Mouse (Mus musculus) kidney, postnatal 4 days (tissue): Measurements from ENCODE around the gene Mydgf.
A peak's percentile ranks its signal among the peaks of the same experiment; 100 is the strongest.

Experiments used
- DNase-seq, 2 experiments: peaks; one replicate each; pipeline ENCODE4 v3.0.0; 2021; ENCODE audit warnings: mixed read lengths in 2 of 2

The Mydgf gene

DNA sequence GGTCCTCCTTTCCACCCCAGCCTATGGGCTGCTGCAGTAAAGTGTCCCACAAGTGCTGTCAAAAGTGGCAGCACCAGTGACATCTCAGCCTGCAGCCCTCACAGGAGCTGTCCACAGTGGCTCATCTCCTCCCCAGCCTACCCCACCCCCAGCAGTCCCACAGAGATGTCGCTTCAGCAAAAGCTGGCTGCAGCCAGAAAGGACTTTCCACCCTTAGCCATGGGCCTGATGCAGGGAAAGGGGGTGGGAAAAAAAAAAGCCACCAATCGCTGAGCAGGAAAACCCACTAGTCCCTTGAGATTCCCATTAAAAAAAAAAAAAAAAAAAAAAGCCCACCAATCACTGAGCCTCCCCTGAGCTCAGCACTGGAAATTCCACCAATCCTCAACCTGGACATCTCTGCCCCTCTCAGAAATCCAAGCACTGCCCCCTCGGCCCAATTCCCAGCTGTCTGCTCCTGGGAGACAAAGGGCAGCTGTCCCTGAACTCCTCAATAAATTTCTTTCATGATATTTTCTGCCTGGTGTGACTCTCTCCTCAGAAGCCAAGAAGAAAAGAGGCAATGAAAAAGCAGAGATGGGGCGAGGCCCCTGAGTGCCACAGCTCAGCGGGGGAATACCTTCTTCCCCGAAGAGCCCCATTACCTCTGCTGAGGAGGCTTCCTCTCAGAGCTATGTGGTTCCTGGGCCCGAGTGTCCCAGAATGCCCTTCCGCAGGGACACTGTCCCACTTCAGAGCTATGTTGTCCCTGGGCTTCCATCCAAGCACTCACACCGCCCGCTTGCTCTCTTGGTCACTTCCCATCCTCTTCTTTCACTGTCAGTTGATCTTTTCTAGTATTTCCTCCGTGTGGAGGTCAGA, 1.8 kb upstream of the Mydgf start:
- DNase-seq, result peak; percentile 74 to 83

DNA sequence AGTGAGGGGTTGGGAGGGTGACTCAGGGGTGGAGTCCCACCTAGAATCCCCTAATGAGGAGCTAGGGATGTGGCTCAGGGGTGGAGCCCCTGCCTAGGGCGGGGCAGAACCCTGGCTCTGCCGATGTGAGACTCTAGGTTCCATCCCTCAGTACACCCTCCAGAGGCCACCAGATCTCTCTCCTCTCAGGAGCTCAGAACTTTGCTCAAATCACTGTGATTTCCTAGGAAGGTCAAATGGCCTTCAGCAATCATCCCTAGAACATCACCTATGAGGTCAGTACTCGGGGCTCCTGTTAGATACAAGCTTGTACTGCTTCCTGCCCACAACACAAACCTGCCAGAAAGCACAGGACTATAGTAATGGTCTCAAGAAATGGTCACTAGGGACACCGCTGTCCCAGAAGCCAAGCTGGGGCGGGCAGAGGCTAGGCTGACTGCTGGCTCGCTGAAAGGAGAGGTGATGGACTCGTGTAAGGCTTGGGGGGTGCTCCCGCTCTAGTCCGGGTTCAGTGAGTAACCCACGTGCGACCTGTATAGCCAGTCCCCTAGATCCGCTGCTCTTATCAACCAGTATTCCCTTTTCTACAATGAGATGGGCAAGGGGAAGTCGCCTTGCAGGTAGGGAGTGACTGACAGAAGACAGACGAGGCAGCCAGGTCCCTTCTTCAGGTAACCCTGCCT, 604 bp downstream of the Mydgf start:
- DNase-seq, result no peak

DNA sequence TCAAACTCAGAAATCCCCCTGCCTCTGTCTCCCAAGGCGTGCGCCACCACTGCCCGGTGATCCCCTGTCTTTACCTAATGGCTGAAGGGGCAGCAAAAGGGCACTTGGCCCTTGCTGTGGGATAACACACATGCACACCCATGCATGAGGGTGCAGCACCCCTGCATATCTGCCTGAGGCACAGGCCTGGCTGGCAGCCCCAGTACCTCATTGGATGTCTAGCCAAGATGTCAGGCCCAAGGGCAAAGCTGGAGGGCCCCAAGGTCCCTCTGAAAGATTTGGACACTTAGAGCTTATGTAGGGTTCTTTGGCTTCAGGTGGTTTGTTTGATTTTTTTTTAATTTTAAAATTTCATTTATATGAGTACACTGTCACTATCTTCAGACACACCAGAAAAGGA, 8.3 kb downstream of the Mydgf start:
- no peak for DNase-seq

DNA sequence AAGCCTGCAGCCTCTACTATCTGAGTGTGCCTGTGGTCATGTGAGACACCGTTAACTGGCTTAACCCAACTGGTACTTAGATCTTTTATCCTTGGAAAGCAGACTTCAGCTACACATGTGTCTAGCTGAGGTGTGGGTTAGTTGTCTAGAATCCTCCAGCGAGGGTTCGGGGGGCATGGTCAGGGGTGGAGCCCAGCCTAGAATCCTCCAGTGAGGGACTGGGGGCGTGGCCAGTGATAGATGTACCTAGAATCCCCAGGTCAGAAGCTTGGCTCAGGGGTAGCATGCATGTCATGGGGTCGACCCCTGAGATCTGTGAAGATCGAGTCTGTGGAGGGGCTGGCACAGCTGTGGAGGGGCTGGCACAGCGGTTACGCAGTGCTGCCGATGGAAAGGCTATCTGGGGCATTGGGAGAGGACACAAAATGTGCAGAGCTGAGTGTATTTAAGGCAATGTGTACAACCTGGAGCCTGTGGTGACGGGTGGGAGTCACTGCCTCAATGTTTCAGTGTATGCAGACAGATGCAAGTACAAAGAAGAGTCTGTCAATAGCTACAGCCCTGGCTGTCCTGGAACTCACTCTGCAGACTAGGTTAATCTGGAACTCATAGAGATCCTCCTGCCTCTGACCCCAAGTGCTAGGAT, 10.2 kb downstream of the Mydgf start:
- DNase-seq, result peak; percentile 33 to 46

DNA sequence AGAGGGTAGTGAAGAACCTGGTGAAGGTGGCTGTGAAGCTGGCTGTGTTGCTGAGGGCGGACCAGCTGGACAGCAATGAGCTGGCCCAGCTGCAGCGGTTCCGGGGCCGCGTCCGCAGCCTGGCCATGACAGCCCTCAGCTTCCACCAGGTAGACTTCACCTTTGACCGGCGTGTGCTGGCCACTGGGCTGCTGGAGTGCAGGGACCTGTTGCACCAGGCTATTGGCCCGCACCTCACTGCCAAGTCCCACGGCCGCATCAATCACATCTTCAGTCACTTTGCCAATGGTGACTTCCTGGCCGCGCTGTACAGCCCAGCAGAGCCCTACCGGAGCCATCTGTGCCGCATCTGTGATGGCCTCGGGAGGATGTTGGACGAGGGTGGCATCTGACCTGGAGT, 11.8 kb downstream of the Mydgf start:
- no peak for DNase-seq

DNA sequence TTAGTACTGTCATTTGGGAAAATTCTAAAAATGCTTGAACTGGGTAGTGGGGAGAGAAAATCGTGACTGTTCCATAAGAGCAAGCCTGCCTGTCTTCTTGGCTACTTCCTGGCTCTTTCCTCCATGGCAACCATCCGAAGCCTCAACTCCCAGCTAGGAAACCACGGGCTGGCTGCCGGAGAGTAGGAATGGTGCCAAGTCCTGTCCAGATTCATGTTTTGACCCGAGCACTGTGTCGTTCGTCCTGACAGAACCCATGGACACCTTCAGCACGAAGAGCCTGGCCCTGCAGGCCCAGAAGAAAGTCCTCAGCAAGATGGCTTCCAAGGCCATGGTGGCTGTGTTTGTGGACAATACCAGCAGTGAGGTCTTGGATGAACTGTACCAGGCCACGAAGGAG, 12.3 kb downstream of the Mydgf start:
- DNase-seq, result no peak

DNA sequence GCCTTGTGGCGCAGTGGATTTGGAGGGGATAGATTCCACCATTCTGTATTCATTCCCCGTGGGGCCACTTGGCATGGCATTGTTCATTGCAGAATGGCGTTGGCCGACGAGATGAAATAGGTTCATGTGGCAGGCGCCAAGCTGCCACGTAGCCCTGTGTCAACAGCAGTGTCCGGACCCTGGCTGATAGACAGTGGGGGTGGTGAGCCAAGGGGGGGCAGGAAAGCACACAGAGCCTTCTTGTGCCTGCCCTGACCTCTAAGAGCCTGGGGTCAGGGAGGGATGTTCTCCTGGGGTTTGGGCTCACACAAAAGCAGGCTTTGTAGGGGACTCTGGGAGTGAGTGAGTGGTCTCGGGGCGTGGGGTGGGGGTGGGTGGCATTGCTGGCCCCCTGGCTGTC, 13.1 kb downstream of the Mydgf start:
- no peak for DNase-seq

DNA sequence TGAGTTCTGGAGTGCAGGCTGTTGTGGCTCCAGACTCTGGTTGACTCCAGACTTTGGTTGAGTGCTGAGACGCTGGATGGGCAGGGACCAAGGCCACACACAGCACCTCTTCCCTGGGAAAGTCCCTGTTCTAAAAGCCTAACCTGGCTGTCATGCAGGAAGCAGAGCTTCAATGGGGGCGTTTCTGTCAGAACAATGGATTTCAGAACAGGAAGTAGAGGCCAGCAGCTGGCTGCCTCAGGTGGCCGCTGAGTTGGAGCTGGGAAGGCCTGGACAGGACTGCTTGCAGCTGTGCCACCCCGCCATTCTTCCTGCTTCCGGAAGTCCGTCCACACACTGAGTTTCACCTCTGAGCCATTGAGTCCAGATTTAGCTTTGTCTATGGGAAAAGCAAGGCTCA, 13.9 kb downstream of the Mydgf start:
- peak; percentile 37 to 57 for DNase-seq

DNA sequence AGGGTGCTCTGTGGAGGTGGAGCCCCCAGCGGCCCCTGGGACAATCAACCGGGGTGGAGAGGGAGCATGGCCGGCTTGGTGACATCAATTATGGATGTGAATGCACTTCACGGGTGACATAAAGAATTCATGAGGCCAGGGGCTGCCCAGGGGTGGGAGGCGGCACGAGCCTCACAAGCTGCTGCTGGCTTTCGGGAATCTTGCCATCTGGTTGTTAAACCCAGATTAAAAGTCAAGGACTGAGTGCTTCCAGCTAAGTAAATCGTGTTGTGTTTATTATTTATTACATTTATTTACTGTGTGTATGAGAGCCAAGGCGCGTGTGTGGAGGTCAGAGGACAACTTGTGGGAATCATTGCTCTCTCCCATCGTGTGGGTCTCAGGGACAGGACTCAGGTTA, 18.0 kb downstream of the Mydgf start:
- DNase-seq, result peak; percentile 36 to 48

DNA sequence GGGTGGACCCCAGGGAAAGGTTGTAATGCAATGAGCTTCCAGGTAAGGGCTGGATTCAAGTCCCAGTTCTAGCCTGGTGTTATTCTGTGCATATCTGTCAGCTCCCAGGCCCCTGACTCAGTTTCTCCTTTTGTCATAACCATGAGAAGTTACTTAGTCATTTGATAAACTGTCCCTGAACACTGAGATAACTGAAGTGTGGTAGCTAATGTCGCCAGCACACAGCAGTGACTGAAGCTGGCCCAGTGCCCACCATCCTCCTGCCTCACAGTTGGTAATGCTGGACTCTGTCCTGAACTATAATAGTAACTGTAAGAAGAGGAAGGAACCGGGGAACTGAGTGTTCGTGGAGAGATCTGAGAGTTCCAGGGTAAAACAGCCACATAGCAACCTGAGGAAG, 19.2 kb downstream of the Mydgf start:
- DNase-seq, result no peak

DNA sequence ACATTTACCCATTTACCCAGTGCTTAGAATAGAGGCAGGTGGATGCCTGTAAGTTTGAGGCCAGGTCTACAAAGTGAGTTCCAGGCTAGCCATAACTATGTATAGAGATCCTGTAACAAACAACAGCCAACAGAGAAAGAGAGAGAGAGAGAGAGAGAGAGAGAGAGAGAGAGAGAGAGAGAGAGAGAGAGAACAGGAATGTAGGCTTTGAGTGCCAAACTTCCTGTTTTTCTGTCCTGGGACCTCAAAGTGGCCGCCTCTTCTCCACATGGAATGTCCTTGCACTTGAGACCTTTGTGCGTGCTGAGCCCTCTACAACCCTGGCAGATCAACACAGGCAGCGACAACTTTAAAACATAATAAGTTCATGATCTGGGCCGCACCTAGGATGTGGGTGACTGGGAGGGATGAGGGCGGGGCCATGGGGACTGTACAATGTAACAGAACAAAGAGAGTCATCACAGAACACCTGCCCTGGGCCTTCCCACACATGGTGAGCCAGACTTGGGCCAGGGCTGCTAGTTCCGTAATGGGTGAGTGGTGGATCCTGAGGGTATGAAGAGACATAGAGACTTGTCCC, 20.1 kb downstream of the Mydgf start:
- DNase-seq, result no peak

DNA sequence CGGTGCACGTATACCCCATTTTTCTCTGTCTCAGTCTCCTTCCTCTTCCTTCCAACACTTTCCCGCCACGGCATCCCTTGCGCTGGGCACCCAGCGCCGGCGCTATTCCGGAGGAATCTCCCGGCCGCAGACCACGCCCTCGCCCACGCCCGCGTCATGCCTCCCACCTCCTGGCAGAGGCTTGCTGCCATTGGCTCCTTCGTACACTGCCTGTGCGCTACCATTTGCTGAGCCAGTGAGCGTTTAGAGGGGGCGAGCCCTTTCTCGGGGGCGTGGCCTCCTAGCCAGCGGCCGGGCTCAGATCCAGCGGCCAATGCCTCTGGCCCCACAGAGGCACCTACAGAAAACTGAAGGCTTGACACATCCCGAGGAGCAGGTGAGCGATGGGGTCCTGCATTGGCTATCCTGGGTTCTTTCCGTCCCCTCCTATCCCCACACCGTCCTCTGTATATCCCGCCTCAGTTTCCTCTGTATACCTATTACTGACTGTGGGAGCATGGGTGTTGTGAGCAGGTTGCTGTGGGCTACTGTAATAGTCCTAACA, 21.4 kb downstream of the Mydgf start, which contains the start of gene Tnfaip8l1:
Gene Tnfaip8l1, plus strand, starts transcription at position 247 of the 544 bp plus-strand sequence.
- DNase-seq, result peak; percentile 96 to 97

DNA sequence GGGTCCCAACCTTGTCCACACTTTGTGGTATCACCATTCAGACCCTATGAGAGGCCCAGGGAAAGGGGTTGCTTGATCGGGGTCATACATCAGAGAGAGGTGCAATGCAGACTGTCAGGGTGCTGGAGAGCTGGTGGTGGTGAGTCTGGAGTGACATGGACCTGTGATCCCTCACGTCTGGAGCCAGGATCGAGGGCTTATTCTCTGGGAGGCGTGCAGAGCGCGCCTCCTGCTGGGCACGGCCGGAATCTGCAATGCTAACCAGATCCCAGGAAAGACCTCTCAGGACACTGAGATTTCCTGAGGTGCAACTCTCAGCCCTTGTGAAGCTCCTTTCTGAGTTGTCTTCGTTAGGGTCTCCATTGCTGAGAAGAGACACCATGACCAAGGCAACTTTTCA, 24.0 kb downstream of the Mydgf start:
- DNase-seq, result peak; percentile 80 to 85

DNA sequence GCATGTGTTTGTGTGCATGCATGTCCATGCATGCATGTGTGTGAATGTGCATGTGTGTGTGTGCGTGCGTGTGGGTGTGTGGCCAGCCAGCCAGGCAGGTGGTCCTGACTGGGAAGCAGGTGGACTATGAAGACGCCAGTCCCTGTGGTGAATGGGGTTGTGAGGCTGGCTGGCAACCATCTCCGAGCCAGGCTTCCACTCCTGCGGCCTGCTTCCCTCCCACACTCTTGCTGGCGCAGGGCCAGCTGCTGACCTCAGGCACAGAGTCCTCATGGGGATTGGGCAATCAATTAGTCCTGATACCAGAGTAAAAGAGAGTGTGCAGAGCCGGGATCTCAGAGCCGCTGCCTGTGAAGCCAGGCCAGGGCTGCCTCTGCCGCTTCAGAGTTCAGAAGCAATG, 30.1 kb downstream of the Mydgf start:
- peak; percentile 73 to 81 for DNase-seq

DNA sequence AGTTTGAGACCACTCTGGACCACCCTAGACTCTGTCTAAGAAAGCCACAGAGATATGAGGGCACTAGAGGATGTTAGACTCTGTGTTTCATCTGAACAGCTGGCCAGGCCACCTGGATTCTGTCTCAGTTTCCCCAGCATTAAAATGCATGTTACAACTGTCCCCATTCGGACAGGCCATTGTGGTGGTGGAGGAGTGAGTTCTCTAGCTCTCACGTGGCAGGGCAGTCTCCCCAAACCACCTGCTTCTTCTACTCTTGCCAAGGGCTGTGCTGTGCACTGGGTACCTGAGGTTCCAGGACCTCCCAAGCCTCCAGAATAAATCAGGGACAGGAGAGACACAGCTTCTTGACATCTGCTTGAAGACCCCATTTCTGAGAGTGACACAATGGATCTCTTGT, 33.8 kb downstream of the Mydgf start:
- no peak for DNase-seq

DNA sequence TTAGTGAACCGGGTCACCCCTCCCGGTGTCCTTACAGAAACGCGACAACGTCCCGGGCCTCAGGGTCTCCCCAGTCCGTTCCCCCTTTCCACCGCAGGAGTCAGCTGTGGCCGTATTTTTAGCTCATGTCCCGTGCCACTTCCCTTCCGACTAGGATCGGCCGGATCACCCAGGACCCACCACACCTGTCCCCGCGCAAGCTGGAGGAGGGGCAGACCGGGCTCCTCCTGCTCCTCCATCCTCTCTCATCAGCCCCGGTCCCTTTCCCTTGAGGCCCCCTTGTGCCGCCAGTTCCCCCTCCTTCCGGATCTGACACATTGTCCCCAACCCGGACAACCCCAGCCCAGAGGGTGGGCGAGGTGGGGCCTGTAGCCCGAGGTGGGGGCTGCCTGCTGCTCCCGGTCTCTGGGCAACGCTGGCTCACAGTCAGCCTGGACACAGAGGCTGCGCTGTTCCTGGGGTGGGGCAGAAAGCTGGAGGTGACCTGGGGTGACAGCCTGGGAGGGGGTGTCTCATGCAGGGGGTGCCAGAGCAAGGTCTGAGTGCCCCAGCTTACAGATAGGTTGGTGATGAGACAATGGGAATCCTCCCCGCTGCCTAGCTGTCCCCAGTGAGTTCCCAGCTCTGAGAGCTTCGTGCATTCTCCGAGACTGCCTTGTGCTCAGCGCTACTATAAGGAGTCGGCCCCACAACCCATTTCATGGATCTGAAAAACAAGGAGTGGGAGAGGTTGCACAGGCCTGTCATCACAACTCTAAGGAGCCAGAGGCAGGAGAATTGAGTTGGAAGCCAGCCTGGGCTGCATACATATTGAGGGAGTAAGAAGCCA, 34.7 kb downstream of the Mydgf start:
- DNase-seq, result no peak

DNA sequence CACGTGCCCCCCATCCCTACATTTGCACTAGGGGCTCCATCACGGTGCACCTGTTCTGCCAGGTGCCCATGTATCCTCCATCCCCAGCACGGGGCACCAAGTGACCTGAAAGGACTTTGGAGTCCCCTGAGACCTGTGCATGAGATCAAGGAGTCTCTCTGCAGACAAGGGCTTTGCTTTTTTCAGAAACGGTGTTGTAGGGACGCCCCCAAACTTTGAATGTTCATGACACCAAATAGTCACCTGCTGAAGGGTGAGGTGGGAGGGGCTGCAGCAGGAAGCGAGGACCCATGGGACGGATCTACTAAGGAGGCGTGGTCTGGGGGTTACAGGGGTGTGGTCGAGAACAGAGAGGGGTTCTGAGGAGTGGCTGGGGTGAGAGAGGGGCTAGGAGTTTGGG, 35.4 kb downstream of the Mydgf start:
- no peak for DNase-seq

DNA sequence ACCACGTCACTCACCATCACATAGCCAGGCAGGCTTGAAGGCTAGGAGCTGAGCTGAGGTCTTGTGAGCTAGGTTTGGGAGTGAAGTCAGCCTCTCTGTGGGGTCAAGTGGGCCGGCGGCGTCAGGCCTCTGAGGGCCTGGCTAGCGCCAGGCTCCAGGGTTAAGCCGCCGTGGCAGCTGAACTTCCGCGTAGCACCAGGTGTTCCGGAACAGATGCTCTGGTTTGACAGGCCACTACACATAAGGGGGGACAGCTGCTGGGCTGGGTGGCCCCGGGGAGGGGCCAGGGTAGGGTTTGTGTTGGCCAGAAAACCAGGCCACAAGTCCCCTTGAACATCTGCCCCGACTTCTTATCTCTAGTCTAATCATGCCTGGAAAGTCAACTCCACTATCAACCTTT, 36.3 kb downstream of the Mydgf start:
- DNase-seq, result no peak

DNA sequence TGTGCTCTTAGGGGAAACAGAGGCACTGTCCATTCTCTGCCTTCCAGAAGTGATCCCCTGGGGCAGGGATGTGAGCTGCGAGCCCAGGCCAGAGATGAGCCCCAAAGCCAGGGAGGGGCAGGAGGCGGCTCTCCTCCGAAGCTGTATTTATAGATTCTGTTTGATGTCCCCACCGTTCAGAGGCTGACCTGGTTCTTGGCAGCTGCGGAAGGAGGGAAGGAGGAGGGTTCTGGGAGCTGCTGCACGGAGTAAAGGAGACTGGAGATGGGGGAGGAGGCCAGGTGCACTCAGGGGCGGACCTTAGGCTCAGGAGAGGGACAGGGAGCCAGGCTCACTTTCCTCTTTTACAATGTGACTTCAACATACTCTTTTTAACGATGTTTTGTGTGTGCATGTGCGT, 37.6 kb downstream of the Mydgf start:
- DNase-seq, result no peak

DNA sequence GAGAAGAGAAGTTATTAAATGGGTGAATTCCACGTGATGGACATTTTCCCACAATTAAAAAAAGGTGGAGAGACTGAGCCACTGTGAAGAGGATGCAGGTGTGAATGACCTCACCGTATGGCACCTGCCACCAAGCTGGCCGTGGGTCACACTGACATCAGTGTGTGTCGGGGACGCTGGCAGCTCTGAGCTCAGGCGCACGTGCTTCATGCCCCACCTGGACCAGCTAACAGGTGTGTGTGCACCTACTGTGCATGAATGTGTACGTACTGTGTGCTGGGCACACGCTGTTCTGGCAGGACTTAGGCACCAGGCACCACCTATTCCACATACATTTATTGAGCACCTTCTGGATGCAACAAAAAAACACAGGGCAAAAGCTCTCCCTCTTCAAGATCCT, 39.2 kb downstream of the Mydgf start:
- no peak for DNase-seq

DNA sequence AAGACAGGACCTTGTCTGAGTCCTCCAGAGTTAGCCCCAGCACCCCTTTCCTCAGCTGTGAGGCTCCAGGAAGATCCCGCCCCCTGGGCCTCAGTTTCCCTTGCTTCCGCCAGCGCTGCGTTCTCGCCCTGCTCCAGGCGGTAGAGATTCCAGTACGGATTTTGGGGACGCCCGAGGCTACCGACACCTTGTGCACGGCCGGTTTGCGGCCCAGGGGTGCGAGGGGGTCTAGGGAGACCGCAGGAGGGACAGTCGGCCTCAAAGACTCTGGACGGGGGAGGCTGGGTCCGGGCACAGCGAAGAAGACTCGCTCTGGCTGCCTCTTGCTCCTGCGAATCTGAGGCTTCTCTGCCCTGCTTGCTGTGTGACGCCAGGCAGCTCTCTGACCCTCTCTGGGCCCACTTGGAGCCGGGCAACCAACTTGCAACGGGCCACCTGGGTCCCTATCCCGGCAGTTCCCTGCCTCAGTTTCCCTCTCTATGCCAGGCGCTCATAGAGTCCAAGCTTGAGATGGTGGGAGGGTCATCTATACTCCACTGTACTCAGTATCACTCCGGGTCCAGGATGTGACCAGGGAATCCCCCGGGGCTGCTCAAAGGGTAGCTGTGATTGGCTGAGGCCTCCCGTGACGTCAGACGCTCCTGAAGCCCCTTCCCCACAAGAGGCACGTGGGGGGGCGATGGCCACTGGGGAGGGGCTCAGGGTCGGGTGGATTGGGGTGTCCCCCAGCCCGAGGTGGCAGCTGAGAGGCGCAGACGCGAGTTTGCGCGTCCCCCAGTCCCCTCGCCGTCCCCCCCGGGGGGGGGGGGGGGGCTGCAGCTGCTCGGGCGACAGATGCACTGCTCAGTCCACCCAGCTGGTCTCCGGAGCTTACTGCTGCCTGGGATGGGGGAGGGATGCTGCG, 41.8 kb downstream of the Mydgf start:
- DNase-seq, result peak; percentile 62 to 63
